Mouse (Mus musculus) intestine, embryonic 14.5 days (tissue): ENCODE results near the gene Otx2. TPM values are rescaled to one million over a fixed set of nuclear protein-coding genes. Genes with fewer than 3 reads are reported as not detected.
A peak's percentile ranks its signal among the peaks of the same experiment; 100 is the strongest.

ENCODE experiments used
- ATAC-seq: fragments of 200-750 bp; cut with Nextera tagmentation; replicated peaks from 2 replicates; pipeline ENCODE4 v1.8.0; 2017; ENCODE audit warnings: low read depth, moderate number of reproducible peaks, moderate TSS enrichment, moderate library complexity; ENCODE audit not compliant: low FRiP score, low TSS enrichment
- DNase-seq: peaks from one replicate; pipeline ENCODE4 v3.0.0-alpha.2; 2018; ENCODE audit warnings: low spot score
- H3K27ac ChIP-seq: fragments of 300-500 bp; sonication (generic); 2 replicates; pipeline ENCODE4 v1.5.1; 2014; ENCODE audit warnings: low read depth, mild to moderate bottlenecking, control low read depth
- H3K27me3 ChIP-seq: fragments of 300-500 bp; sonication (generic); replicated peaks from 2 replicates; pipeline ENCODE4 v1.6.1; 2014; ENCODE audit warnings: low read length, control low read depth; ENCODE audit not compliant: control insufficient read depth, insufficient read depth
- H3K36me3 ChIP-seq: fragments of 300-500 bp; sonication (generic); 2 replicates; pipeline ENCODE4 v1.6.1; 2014; ENCODE audit warnings: low read length, control low read depth; ENCODE audit not compliant: control insufficient read depth, insufficient read depth
- H3K4me1 ChIP-seq: fragments of 300-500 bp; sonication (generic); replicated peaks from 2 replicates; pipeline ENCODE4 v1.6.1; 2014; ENCODE audit warnings: low read length, control low read depth, mixed read lengths; ENCODE audit not compliant: control insufficient read depth, insufficient read depth
- H3K4me2 ChIP-seq: fragments of 300-500 bp; sonication (generic); 2 replicates; pipeline ENCODE4 v1.6.1; 2014; ENCODE audit warnings: low read length
- H3K4me3 ChIP-seq: fragments of 300-500 bp; sonication (generic); 2 replicates; pipeline ENCODE4 v1.5.1; 2014; ENCODE audit warnings: low read depth, low read length, control low read depth, mixed read lengths
- H3K9ac ChIP-seq: fragments of 300-500 bp; sonication (generic); 2 replicates; pipeline ENCODE4 v1.6.1; 2014; ENCODE audit warnings: mild to moderate bottlenecking, low read length
- H3K9me3 ChIP-seq: fragments of 300-500 bp; sonication (generic); 2 replicates; pipeline ENCODE4 v1.6.1; 2016; ENCODE audit warnings: low read length, control low read depth; ENCODE audit not compliant: control insufficient read depth
- WGBS: fragments of 180-500 bp; shearing (Covaris S2); extraction: QIAGEN DNeasy Blood & Tissue Kit; methylation state at CpG from one replicate; pipeline ENCODE4 v1.1.7; 2014; 5-methylcytosine and 5-hydroxymethylcytosine counted together
- polyA plus RNA-seq: library from polyadenylated mRNA; unstranded; fragments of >200 nt; fragmentation: Nextera tagmentation; extraction: Ambion mirVana; gene quantifications from 2 replicates; pipeline ENCODE4 v1.2.1, GENCODE M21; 2014

The Otx2 gene
- polyA plus RNA-seq, 1 experiment from 2014 or later = not detected

- H3K27ac ChIP-seq = no peak overlapping the region
- peaks cover 100% of the 10 kb centered on the region for H3K27me3 ChIP-seq
- no peak overlapping the region for H3K4me3 ChIP-seq
- DNase-seq (no peak), ATAC-seq (no peak)
- 54% methylated on average over 4 of the region's 4 CpGs for WGBS
- H3K36me3 ChIP-seq = no peaks in the 10 kb centered on the region
- H3K9me3 ChIP-seq = no peaks in the 10 kb centered on the region
- no peak overlapping the region for H3K9ac ChIP-seq
- no peak overlapping the region for H3K4me2 ChIP-seq
- H3K4me1 ChIP-seq = no peaks in the 10 kb centered on the region
Measured at GRCm38 (mm10) chr14:48659661-48660060, 14.0 kb downstream of the Otx2 start.

- WGBS = 64% methylated on average over 6 of the region's 6 CpGs
- Histone ChIP-seq H3K27me3 (peaks cover 100% of the 10 kb centered on the region), H3K4me3 (no peak overlapping the region), H3K27ac (no peak overlapping the region), H3K36me3 (no peaks in the 10 kb centered on the region), H3K4me2 (no peak overlapping the region), H3K4me1 (no peaks in the 10 kb centered on the region), H3K9ac (no peak overlapping the region), H3K9me3 (no peaks in the 10 kb centered on the region)
- DNase-seq (no peak), ATAC-seq (no peak)
Measured at GRCm38 (mm10) chr14:48657241-48657640, 16.4 kb downstream of the Otx2 start.

DNA sequence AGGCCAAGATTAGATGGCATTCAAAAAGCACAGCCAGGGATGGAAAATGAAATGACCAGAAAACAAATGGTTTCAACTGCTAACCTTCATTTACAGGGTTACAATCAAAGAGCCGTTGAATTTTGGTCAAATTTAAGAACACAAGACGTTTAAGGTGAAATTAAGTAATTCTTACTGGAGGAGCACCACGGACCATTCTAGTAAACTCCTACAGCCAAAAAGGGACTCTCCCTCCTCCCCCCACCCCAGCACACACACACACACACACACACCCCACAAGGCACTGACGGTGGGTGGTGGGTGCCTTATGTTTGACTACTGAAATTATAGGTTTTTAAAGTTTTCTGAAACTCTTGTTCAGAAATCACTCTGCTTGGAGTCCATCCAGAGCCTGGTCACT lies 16.9 kb downstream of the Otx2 start:
- H3K27me3 ChIP-seq = peaks cover 100% of the 10 kb centered on the region
- no peak overlapping the region for H3K9ac ChIP-seq
- DNase-seq (no peak), ATAC-seq (no peak)
- no peak overlapping the region for H3K27ac ChIP-seq
- no peak overlapping the region for H3K4me2 ChIP-seq
- WGBS = 46% methylated on average over 4 of the region's 4 CpGs
- H3K36me3 ChIP-seq = no peaks in the 10 kb centered on the region
- H3K9me3 ChIP-seq = no peaks in the 10 kb centered on the region
- no peaks in the 10 kb centered on the region for H3K4me1 ChIP-seq
- no peak overlapping the region for H3K4me3 ChIP-seq

GRCm38 (mm10) chr14:48655792-48656550 lies 17.6 kb downstream of the Otx2 start:
- H3K27ac ChIP-seq = no peak overlapping the region
- ATAC-seq (no peak), DNase-seq (no peak)
- no peak overlapping the region for H3K4me2 ChIP-seq
- WGBS = 5% methylated on average over 21 of the region's 21 CpGs
- H3K36me3 ChIP-seq = no peaks in the 10 kb centered on the region
- H3K9ac ChIP-seq = no peak overlapping the region
- H3K4me3 ChIP-seq = no peak overlapping the region
- no peaks in the 10 kb centered on the region for H3K9me3 ChIP-seq
- peaks cover 99% of the 10 kb centered on the region for H3K27me3 ChIP-seq
- H3K4me1 ChIP-seq = no peaks in the 10 kb centered on the region

- WGBS = under 1% methylated on average over 33 of the region's 33 CpGs
- no peak overlapping the region for H3K4me2 ChIP-seq
- ATAC-seq = no peak
- H3K4me3 ChIP-seq = no peak overlapping the region
- H3K27ac ChIP-seq = no peak overlapping the region
- no peaks in the 10 kb centered on the region for H3K36me3 ChIP-seq
- H3K4me1 ChIP-seq = no peaks in the 10 kb centered on the region
- H3K9me3 ChIP-seq = no peaks in the 10 kb centered on the region
- peaks cover 99% of the 10 kb centered on the region for H3K27me3 ChIP-seq
- DNase-seq = peak; percentile 66
- no peak overlapping the region for H3K9ac ChIP-seq
Measured at GRCm38 (mm10) chr14:48655073-48655791, 18.4 kb downstream of the Otx2 start.

- Histone ChIP-seq H3K27me3 (peaks cover 97% of the 10 kb centered on the region), H3K4me2 (no peak overlapping the region), H3K9me3 (no peaks in the 10 kb centered on the region), H3K4me3 (no peak overlapping the region), H3K9ac (no peak overlapping the region), H3K27ac (no peak overlapping the region), H3K4me1 (no peaks in the 10 kb centered on the region), H3K36me3 (no peaks in the 10 kb centered on the region)
- no peak for ATAC-seq
- WGBS = 3% methylated on average over 20 of the region's 20 CpGs
- DNase-seq = peak; percentile 60
Measured at GRCm38 (mm10) chr14:48654551-48655072, 19.0 kb downstream of the Otx2 start.

GRCm38 (mm10) chr14:48653676-48654510 lies 19.7 kb downstream of the Otx2 start:
- no peak for ATAC-seq
- no peak overlapping the region for H3K4me3 ChIP-seq
- no peaks in the 10 kb centered on the region for H3K36me3 ChIP-seq
- DNase-seq = no peak
- no peak overlapping the region for H3K9ac ChIP-seq
- 4% methylated on average over 22 of the region's 22 CpGs for WGBS
- H3K27me3 ChIP-seq = peaks cover 90% of the 10 kb centered on the region
- no peak overlapping the region for H3K27ac ChIP-seq
- H3K4me2 ChIP-seq = no peak overlapping the region
- no peaks in the 10 kb centered on the region for H3K4me1 ChIP-seq
- no peaks in the 10 kb centered on the region for H3K9me3 ChIP-seq

- Histone ChIP-seq H3K9me3 (no peaks in the 10 kb centered on the region), H3K4me2 (no peak overlapping the region), H3K4me3 (no peak overlapping the region), H3K27ac (no peak overlapping the region), H3K9ac (no peak overlapping the region), H3K4me1 (no peaks in the 10 kb centered on the region), H3K27me3 (peaks cover 82% of the 10 kb centered on the region), H3K36me3 (no peaks in the 10 kb centered on the region)
- WGBS = 55% methylated on average over 3 of the region's 3 CpGs
- ATAC-seq = no peak
- DNase-seq = no peak
Measured at GRCm38 (mm10) chr14:48653081-48653480, 20.5 kb downstream of the Otx2 start.
